Mouse (Mus musculus): ENCODE measurements around the gene Gzmm.
A peak's percentile ranks its signal among the peaks of the same experiment; 100 is the strongest.

Gene Gzmm

DNA sequence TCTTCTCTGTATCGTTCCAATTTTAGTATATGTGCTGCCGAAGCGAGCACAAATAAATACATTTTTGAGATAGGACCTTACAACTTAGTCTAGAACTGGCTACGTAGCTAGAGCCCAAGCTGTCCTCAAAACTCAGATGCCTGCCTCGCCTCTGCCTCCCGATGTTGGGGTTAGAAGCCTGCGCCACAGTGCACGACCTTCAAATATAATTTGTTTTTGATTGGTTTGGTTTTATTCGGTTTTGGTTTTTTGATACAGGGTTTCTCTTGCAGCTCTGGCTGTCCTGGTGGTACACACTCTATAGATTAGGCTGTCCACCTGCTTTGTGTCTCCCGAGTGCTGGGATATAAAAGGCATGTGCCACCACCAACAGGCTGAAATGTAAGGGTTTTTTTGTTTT is 14.7 kb downstream of the Gzmm start:
- DNase-seq (ENCODE audit: low read depth) = no peak

DNA sequence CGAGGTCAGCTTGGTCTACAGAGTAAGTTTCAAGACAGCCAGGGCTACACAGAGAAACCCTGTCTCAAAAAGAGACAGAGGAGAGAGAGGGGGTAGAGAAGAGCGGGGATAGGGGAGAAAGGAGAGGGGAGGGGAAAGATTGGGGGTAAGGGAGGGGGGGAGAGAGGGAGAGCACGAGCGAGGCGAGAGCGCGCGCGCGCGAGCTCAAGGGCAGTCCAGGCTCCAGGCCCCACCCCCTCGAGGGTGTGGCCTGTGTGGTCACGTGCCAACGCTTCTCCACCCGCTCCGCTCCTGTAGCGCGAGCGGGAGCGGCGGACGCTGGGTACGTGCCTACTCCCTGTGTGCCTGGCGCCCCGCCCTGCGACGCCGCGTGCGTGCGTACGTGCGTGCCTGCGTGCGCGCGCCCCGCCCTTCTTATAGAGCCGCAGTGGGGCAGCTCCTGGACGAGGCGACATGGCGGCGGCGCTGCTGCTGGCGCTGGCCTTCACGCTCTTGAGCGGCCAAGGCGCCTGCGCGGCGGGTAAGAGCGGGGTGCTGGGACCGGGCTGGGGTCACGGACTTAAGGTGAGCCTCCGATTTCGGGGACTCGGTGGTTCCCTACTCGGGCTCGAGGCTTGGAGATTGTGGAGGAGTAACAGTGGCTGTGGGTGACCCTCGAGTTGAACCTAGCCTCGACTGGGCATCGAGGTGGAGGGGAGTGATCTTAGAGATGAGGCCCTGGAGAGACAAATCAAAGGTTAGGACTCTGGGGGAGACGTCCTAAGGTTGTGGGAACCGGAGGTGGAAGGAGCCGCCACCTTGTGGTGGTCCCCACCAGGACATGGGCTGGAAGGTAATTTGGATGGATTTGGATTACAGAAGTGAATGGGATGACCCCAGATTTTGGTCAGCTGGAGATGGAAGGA is 15.5 kb downstream of the Gzmm start, which contains the start of gene Bsg:
Bsg (plus strand) TSS at position 427 of the 905 bp plus-strand sequence.
- peak; percentile 99 for DNase-seq (ENCODE audit: low read depth)

DNA sequence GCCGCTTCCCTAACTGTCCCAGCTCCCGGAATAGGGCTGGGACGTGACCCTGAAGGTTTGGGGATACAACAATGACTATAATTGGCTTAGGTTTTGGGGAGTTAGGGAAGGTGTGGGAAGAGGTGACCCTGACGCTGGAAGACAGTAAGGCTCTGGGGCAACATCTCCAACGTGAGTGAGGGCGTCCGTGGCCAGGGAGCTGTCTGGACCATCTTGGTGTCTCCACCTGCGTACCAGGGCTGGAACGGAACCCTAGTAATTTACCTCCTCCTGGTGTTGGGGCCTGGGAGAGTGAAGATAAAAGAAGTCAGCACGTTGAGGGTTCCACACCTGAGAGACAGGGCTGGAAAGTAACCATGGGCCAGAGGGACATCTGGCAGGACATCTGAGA is 16.1 kb downstream of the Gzmm start:
- no peak for DNase-seq (ENCODE audit: low read depth)

DNA sequence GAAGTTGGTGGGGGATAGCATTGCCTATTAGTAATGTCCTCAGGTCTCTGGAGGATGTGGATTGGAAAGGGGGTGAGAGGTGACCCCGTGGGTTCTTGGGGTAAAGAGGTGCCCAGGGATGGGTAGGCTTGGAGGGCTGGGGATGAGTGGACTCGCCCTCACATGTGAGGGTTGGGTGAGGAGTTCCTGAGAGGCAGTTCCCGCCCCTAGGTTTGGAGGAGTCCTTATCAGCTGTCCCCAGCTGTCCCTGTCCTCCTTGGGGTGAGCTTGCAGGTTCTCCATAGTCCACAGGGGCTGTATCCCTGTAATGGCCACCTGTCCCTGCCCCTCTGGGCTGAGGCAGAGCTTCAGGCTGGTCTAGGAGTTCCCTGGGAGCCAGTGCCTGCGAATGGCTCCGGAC is 17.1 kb downstream of the Gzmm start:
- no peak for DNase-seq (ENCODE audit: low read depth)

DNA sequence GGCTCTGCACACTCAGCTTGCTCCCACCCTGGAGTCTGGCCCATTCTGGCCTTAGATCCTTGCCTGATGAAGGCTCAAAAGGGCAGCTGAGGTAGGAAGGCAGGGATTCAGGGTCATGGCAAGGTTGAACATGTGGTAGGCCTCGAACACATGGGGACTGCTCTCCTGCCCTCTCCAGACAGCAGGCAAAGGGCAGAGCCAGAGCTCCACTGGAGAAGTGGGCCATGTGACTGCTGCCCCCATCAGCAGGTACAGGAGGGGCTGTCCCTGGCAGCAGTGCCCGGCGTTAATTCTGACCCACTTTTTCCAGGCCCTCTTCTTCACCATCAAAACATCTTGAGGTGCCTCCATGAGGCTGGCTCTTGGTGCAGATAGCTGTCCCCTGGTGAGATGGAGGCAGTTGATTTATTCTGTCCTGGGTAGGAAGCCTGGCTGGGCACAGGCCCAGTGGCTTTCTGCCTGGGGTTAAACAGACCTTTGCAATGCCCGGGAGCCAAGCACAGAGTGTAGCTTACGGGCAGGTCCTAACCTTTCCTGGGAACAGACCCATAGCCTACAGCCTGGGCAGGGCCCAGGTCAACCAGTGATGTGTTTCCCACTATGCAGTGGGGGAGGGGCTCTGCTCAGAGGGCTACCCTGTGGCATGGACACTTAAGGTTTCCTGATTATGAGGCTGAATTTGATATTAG is 17.7 kb downstream of the Gzmm start:
- no peak for DNase-seq (ENCODE audit: low read depth)

DNA sequence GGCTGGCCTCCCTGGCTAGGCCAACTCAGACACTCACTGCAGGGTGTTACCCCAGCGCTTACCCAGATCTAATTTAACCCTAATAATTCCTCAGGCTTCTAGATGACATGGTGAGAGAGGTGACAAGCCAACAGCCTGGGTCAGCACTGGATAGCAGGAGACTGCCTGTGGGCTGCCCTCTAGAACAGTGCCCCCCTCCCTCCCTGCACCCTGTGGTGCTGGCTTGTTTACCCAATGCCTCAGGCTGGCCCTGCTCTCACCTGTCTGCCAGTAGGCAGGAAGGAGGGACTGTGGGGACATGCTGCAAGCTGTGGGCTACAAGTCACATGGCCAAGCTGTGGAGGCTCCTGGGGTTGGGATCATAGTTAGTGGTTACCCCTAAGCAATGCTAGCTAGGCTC is 18.3 kb downstream of the Gzmm start:
- DNase-seq (ENCODE audit: low read depth) = no peak

DNA sequence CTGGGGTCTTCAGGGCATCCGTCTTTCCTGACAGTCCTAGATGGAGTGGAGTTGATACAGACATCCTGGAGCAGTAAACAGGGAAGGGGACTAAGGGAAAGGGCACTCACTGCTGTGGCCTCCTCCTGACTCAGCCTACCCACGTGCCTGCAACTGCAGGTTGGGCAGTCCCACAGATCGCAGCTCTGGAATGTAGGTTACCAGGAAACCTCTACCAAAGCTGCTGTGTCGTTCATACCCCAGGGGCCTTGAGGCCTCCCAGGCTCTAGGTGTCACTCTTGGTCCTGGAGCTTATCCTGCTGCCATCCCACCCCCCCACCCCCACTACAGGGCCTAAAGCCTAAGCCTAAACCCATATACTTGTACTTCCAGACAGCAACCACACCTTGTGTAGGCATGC is 18.9 kb downstream of the Gzmm start:
- no peak for DNase-seq (ENCODE audit: low read depth)

DNA sequence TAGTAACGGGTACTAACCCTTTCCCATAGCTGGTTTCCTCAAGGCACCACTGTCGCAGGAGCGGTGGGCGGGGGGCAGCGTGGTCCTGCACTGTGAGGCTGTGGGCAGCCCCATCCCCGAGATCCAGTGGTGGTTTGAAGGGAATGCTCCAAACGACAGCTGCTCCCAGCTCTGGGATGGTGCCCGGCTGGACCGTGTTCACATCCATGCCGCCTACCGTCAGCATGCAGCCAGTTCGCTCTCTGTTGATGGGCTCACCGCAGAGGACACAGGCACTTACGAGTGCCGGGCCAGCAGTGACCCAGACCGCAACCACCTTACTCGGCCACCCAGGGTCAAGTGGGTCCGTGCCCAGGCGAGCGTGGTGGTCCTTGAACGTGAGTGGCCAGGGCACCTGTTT is 19.8 kb downstream of the Gzmm start:
- DNase-seq (ENCODE audit: low read depth) = no peak

DNA sequence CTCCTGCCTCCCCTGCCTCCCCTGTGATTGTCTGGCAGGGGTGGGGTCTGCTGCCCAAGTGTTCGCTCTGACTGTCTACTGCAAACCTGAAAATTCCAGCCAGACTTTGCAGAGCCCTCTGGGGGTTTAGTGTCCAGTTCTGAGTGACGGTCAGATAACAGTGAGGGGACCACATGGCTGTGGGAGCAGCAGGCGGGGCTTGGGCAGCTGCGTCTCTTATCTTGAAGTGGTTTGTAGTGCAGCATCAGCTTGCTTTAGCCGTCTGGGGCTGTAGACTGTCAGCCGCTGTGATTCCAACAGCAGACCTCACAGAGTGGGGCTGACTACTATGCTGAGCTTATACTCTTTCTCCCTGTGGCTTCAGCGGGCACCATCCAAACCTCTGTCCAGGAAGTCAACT is 20.5 kb downstream of the Gzmm start:
- no peak for DNase-seq (ENCODE audit: low read depth)

DNA sequence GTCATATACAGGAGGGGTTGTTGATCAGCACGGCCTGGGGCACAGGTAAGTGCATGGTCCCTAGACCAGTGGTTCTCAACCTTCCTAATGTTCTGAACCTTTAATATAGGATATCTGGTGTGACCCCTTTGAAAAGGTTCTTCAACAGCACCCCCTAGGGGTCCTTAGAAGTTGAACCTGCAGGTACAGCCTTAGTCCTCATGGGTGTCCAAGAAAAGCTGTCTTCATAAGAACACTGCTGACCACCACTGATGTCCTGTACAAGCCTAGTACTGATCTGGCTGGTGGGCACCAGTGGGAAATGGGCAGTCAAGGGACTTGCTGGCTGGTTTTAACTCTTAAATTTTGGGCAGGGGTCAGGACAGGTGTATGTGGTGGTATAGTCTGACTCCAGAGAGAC is 23.2 kb downstream of the Gzmm start:
- DNase-seq (ENCODE audit: low read depth) = peak; percentile 68

DNA sequence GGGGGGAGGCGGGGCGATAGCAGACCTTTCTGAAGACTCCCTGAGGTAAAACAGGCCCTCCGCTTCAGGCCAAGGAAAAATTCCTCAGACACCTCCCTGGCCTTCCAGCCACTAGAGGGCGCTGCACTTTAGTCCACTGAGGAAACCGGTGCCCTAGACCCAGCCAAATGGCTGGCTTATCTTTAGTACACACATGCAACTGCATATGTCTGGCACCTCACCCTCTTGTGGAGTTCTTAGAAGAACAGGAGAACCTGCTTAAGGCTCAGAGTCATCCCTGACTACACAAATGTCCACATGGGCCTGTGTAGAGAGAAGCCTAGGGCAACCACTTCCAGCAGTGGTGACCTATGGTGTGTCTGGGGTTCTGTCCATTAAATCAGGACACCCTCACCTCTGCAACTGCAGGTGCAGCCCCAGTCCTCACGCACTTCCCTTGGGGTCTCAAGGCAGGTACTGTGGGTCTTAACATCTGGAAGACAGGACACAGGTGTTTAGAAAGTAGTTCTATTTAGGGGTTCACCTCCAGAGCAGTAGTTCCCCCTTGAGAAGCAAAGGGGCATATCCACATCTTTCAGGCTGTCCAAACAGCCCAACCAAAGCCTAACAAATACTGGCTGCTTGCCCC is 23.8 kb downstream of the Gzmm start:
- DNase-seq (ENCODE audit: low read depth) = peak; percentile 84

DNA sequence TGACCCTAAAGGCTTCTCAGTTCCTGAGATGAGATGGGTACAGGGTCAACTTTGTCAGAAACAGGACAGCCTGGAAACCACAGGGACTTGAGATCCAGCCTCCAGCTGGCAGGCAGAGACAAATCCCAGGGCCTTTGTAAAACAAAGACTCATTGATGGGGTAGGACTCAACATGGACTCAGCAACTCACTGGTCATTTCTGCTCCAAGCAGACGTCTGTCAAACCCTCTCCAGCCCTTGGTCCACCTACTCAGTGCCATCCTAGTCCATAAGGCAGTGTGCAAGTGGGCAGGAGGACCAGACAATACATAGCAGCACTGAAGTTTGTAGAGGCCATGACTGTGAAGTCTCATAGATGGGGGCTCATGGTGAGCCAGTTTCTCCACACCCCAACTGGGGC is 24.3 kb downstream of the Gzmm start:
- DNase-seq (ENCODE audit: low read depth) = no peak

DNA sequence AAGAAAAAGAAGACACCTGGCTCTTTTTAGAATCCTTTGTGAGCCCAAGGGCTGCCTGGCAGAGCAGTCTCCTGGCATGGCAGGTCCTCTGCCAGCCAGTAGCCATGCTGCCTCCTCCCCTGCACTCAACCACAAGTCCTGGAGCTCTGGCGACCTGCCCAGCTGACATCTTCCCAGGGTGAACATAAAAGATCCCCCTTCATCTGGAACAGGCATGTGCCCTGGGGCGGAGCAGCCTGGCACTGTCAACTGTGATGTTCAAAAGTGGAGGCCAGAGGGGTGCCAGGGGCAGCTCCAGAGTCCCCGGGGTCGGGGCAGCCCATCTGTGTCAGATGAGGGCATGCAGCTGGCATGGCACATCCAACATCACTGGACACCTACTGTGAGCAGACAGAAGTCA is 26.2 kb downstream of the Gzmm start:
- no peak for DNase-seq (ENCODE audit: low read depth)

DNA sequence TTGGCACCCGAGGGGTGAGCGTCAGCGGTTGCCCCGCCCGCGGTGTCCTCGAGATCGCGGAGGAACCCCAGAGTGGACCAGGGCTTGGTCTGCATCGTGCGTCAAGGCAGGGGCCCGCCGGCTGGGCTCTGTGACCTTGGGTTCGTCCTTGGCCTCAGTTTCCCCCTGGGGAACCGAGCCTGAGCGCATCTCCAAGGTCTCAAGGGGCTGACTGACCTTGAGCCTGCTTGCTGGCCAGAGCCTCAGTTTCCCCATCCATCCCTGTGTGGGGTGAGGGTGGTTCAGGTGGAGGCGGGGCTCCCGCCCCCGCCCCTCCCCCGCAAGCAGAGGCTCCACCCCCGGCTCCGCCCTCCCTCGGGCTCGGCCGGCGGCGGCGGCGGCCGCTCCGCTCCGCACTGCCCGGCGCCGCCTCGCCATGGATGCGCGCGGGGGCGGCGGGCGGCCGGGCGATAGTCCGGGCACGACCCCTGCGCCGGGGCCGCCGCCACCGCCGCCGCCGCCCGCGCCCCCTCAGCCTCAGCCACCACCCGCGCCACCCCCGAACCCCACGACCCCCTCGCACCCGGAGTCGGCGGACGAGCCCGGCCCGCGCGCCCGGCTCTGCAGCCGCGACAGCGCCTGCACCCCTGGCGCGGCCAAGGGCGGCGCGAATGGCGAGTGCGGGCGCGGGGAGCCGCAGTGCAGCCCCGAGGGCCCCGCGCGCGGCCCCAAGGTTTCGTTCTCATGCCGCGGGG is 27.6 kb downstream of the Gzmm start, which contains the start of gene Hcn2:
Hcn2 (plus strand) TSS at position 381 of the 734 bp plus-strand sequence.
- DNase-seq (ENCODE audit: low read depth) = no peak

DNA sequence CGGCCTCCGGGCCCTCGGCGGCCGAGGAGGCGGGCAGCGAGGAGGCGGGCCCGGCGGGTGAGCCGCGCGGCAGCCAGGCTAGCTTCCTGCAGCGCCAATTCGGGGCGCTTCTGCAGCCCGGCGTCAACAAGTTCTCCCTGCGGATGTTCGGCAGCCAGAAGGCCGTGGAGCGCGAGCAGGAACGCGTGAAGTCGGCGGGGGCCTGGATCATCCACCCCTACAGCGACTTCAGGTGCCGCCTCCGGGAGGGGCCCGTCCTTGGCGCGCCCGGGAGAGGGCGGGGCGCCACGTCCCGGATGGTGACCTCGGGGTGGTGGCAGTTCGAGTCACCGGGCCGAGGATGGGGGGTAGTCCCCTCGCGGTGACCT is 28.2 kb downstream of the Gzmm start:
- DNase-seq (ENCODE audit: low read depth) = no peak

DNA sequence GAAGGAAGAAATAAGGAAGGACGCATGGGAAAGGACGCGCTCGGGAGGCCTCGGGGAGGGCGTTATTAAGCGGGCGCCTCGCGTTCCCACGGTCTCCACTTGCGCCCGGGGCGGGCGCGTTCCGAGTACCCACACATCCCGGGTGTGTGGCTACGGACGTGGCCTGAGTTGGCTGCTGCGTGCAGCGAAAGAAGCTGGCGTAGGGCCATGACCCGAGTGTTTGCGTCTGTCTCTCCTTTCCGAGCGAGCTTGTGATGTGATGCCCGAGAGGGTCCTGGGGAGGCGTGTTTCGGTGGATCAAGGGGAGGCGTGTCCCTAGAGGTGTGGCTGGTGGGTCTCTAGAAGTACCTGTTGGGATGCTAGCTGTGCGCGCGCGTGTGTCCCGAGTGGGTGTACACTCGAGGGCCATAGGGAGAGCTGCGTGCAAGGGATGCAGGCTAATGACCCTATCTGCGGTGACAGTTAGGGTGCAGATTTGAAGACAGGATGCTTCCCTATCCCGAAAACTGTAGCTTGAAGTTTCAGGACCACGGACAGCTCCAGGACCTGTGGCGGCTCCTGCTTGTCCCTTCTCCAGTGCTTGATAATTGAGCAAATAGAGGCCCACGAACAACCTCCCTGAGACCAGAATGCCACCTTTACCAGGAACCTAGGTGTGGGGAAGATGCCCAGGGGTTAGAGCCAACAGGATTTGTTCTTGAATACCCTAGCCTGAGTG is 29.0 kb downstream of the Gzmm start:
- peak; percentile 69 for DNase-seq (ENCODE audit: low read depth)

DNA sequence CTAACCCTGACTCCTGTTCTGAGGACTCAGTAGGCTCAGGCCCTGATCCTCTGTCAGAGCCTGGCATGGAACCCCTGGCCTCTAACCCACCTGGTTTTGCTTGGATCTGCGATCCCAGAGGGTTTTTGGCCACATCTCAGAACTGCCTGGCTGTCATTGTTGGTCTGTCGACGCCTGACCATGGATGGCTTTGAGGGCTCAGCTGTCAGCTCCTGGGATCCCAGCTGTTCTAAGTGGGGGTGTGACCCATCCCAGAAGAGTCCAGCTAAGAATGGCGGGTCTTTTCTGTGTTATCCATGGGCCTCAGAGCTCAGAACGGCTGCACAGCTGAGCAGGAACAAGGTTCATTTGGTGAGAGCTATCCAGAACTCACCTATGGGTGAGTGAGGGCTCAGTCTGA is 32.3 kb downstream of the Gzmm start:
- no peak for DNase-seq (ENCODE audit: low read depth)

DNA sequence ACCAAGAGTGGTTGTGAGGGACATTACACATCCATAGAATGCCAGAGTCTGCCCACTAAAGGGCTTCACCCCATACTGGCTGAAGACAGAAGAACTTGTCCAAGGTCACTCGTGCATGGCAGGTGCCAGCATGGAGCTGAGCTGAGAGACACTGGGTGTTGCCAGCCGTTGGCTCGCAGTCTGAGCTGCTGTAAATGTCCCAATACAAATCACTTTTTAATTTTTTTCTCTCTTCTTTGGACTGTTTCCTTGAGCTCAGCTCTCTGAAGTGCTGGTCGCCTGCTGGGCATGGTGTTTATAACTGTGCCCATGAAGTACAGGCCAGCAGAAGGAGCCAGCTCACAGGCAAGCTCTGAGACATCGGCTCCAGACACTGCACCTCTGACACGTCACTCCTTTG is 34.2 kb downstream of the Gzmm start:
- DNase-seq (ENCODE audit: low read depth) = no peak

DNA sequence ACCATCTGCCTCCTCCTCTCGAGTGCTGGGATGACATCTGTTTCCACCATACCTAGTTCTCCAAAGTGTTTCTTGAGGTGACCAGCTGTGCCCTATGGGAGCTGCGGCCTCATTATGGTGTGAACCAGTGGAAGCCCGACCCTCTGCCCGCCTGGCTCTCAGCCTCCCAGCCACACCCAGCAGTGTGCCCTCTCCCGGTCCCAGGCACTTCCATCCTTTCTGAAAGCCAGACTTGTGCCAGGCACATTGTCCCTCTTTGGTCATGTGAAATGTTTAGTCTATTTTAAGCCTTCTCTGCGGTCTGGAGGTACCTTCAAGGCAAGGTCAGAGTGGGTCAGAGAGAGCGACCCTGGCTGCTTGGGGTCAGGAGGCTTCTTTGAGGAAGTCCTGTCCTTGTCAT is 34.9 kb downstream of the Gzmm start:
- DNase-seq (ENCODE audit: low read depth) = no peak

DNA sequence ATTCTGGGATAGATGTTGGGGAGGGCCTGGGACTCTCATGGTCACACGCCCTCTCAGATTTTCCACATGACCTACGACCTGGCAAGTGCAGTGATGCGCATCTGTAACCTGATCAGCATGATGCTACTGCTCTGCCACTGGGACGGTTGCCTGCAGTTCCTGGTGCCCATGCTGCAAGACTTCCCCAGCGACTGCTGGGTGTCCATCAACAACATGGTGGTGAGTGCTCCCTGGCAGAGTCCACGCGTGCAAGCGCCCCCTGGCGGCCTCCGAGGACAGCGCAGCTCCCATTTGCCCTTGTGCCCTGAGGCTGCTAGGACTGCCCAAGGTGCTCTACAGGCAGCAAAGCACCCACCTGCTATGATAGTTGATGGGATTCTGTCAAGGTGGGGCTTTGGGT is 37.3 kb downstream of the Gzmm start:
- DNase-seq (ENCODE audit: low read depth) = peak; percentile 61

All from naive thymus-derived CD4-positive, alpha-beta T cell, adult 2 months (primary cell).